Mouse (Mus musculus) frontal cortex, adult 2 months (tissue): ENCODE data around the gene D8Ertd738e. TPM values are rescaled to one million over a fixed set of nuclear protein-coding genes. Genes with fewer than 3 reads are reported as not detected.
A peak's percentile ranks its signal among the peaks of the same experiment; 100 is the strongest.

Source experiments
- DNase-seq, 2 experiments: peaks; one replicate each; pipeline ENCODE4 v3.0.0; 2022; ENCODE audit warnings: low spot score in 1 of 2; ENCODE audit errors: extremely low spot score in 1 of 2
- polyA plus RNA-seq: library from polyadenylated mRNA; depleted of rRNA; stranded (reverse); fragments of >200 nt; gene quantifications from 2 replicates; pipeline ENCODE4 v1.2.3, GENCODE M21; 2012

D8Ertd738e gene
- polyA plus RNA-seq, 1 experiment: 216 TPM

- DNase-seq: peak; percentile 99 to 100
Observed at GRCm38 (mm10) chr8:84236998-84237473, 12.5 kb downstream of the D8Ertd738e start, which contains the start of gene Zswim4. TSS of gene Zswim4 (minus strand) at chr8:84237055.

GRCm38 (mm10) chr8:84236410-84236997 lies 13.0 kb downstream of the D8Ertd738e start:
- no peak for DNase-seq

GRCm38 (mm10) chr8:84235746-84236409 lies 13.6 kb downstream of the D8Ertd738e start:
- DNase-seq: no peak

- DNase-seq: no peak
Observed at GRCm38 (mm10) chr8:84233055-84233454, 16.5 kb downstream of the D8Ertd738e start.

GRCm38 (mm10) chr8:84230735-84231134 lies 18.8 kb downstream of the D8Ertd738e start:
- DNase-seq: no peak

GRCm38 (mm10) chr8:84223322-84224029 lies 26.0 kb downstream of the D8Ertd738e start:
- DNase-seq: no peak

- DNase-seq: no peak
Observed at GRCm38 (mm10) chr8:84222566-84223165, 26.9 kb downstream of the D8Ertd738e start.

- DNase-seq: no peak
Observed at GRCm38 (mm10) chr8:84220105-84220504, 29.4 kb downstream of the D8Ertd738e start.

- DNase-seq: no peak
Observed at GRCm38 (mm10) chr8:84218143-84218542, 31.4 kb downstream of the D8Ertd738e start.

GRCm38 (mm10) chr8:84217206-84217605 lies 32.3 kb downstream of the D8Ertd738e start:
- no peak for DNase-seq

- DNase-seq: no peak
Observed at GRCm38 (mm10) chr8:84213277-84213676, 36.2 kb downstream of the D8Ertd738e start.

GRCm38 (mm10) chr8:84211881-84212563 lies 37.5 kb downstream of the D8Ertd738e start:
- no peak for DNase-seq

- no peak for DNase-seq
Observed at GRCm38 (mm10) chr8:84211202-84211601, 38.3 kb downstream of the D8Ertd738e start.

- DNase-seq: peak in 1 of 2 experiments; percentile 92
Observed at GRCm38 (mm10) chr8:84210167-84210791, 39.2 kb downstream of the D8Ertd738e start.

GRCm38 (mm10) chr8:84208381-84209380 lies 40.8 kb downstream of the D8Ertd738e start:
- no peak for DNase-seq

GRCm38 (mm10) chr8:84207811-84208210 lies 41.7 kb downstream of the D8Ertd738e start:
- DNase-seq: no peak

- no peak for DNase-seq
Observed at GRCm38 (mm10) chr8:84206666-84207065, 42.9 kb downstream of the D8Ertd738e start.

GRCm38 (mm10) chr8:84205073-84205472 lies 44.4 kb downstream of the D8Ertd738e start:
- no peak for DNase-seq
